Mouse (Mus musculus) neural tube, embryonic 11.5 days (tissue): ENCODE results near the gene Hmgb1. TPM values are rescaled to one million over a fixed set of nuclear protein-coding genes. Genes with fewer than 3 reads are reported as not detected.
A peak's percentile ranks its signal among the peaks of the same experiment; 100 is the strongest.

Source experiments
- ATAC-seq: fragments of 200-750 bp; cut with Nextera tagmentation; 2 replicates; pipeline ENCODE4 v1.8.0; 2017; ENCODE audit warnings: moderate number of reproducible peaks, mild to moderate bottlenecking, moderate TSS enrichment, moderate library complexity; ENCODE audit not compliant: insufficient read depth, low FRiP score, low TSS enrichment
- DNase-seq: peaks from one replicate; pipeline ENCODE4 v3.0.0-alpha.2; 2015; ENCODE audit warnings: low spot score
- H3K27ac ChIP-seq: fragments of 300-500 bp; sonication (generic); 2 replicates; pipeline ENCODE4 v1.5.1; 2014; ENCODE audit warnings: low read depth, mild to moderate bottlenecking, low read length
- H3K27me3 ChIP-seq: fragments of 300-500 bp; sonication (generic); 2 replicates; pipeline ENCODE4 v1.6.1; 2014; ENCODE audit warnings: mild to moderate bottlenecking, low read length, mixed read lengths; ENCODE audit not compliant: control insufficient read depth, insufficient read depth
- H3K36me3 ChIP-seq: fragments of 300-500 bp; sonication (generic); 2 replicates; pipeline ENCODE4 v1.6.1; 2014; ENCODE audit warnings: mild to moderate bottlenecking, low read length, moderate library complexity, mixed read lengths; ENCODE audit not compliant: control insufficient read depth, insufficient read depth
- H3K4me1 ChIP-seq: fragments of 300-500 bp; sonication (generic); 2 replicates; pipeline ENCODE4 v1.6.1; 2014; ENCODE audit warnings: low read length, mixed read lengths; ENCODE audit not compliant: control insufficient read depth, insufficient read depth
- H3K4me2 ChIP-seq: fragments of 300-500 bp; sonication (generic); 2 replicates; pipeline ENCODE4 v1.6.1; 2014; ENCODE audit warnings: low read depth, mild to moderate bottlenecking, moderate library complexity
- H3K4me3 ChIP-seq: fragments of 300-500 bp; sonication (generic); 2 replicates; pipeline ENCODE4 v1.5.1; 2014; ENCODE audit warnings: low read depth, low read length
- H3K9ac ChIP-seq: fragments of 300-500 bp; sonication (generic); 2 replicates; pipeline ENCODE4 v1.6.1; 2014; ENCODE audit warnings: mild to moderate bottlenecking, low read length
- H3K9me3 ChIP-seq: fragments of 300-500 bp; sonication (generic); 2 replicates; pipeline ENCODE4 v1.6.1; 2016; ENCODE audit warnings: low read length; ENCODE audit not compliant: control insufficient read depth
- WGBS: fragments of 180-500 bp; shearing (Covaris S2); extraction: QIAGEN DNeasy Blood & Tissue Kit; methylation state at CpG from one replicate; pipeline ENCODE4 v1.1.7; 2014; 5-methylcytosine and 5-hydroxymethylcytosine counted together
- polyA plus RNA-seq: library from polyadenylated mRNA; unstranded; fragments of >200 nt; fragmentation: Nextera tagmentation; extraction: Ambion mirVana; gene quantifications from 2 replicates; pipeline ENCODE4 v1.2.1, GENCODE M21; 2014

Hmgb1 gene
- polyA plus RNA-seq, 1 experiment from 2014 or later: 1,783 TPM

GRCm38 (mm10) chr5:149215540-149215939, 31.3 kb upstream of the Hmgb1 start:
- Histone ChIP-seq H3K9ac (no peak overlapping the region), H3K27ac (no peak overlapping the region), H3K9me3 (no peaks in the 10 kb centered on the region), H3K27me3 (no peaks in the 10 kb centered on the region), H3K4me1 (no peaks in the 10 kb centered on the region), H3K4me3 (no peak overlapping the region), H3K36me3 (peaks cover 30% of the 10 kb centered on the region), H3K4me2 (no peak overlapping the region)
- ATAC-seq (no peak), DNase-seq (no peak)
- WGBS: 97% methylated on average over 7 of the region's 7 CpGs

DNA sequence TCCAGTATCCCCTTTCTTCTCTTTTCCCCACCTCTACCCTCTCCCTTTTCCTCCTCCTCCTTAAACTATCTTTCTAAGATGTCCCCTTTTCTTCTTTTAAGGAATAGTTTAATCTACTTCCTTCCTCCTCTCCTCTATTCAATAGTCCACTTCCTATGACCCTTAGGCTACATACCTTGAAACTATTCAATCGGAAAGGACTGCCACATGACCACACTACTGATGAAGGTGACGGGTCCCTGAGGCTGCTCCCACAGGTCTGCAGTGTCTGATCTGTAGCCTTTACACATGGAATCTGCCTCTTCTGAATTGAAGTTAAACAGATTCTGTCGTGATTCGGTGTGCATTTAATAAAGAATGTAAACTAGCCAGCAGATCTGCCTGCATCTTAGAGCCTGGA, 28.5 kb upstream of the Hmgb1 start:
- no peak overlapping the region for H3K9ac ChIP-seq
- no peak overlapping the region for H3K4me3 ChIP-seq
- H3K36me3 ChIP-seq: peaks cover 30% of the 10 kb centered on the region
- H3K9me3 ChIP-seq: no peaks in the 10 kb centered on the region
- ATAC-seq: no peak
- no peak for DNase-seq
- no peak overlapping the region for H3K4me2 ChIP-seq
- H3K4me1 ChIP-seq: peaks cover 6% of the 10 kb centered on the region; the same call in 1 of the 2 replicates
- WGBS: 89% methylated on average over 4 of the region's 4 CpGs
- H3K27me3 ChIP-seq: no peaks in the 10 kb centered on the region
- H3K27ac ChIP-seq: no peak overlapping the region

- ATAC-seq (no peak), DNase-seq (no peak)
- Histone ChIP-seq H3K9ac (no peak overlapping the region), H3K4me3 (no peak overlapping the region), H3K4me1 (peaks cover 6% of the 10 kb centered on the region; the same call in 1 of the 2 replicates), H3K27ac (no peak overlapping the region), H3K36me3 (peaks cover 28% of the 10 kb centered on the region), H3K4me2 (no peak overlapping the region), H3K27me3 (no peaks in the 10 kb centered on the region), H3K9me3 (no peaks in the 10 kb centered on the region)
- 86% methylated on average over 4 of the region's 4 CpGs for WGBS
Measured at GRCm38 (mm10) chr5:149211041-149211440, 26.8 kb upstream of the Hmgb1 start.

- peak; percentile 86 for ATAC-seq
- WGBS: 45% methylated on average over 8 of the region's 8 CpGs
Measured at GRCm38 (mm10) chr5:149209328-149209727, 25.0 kb upstream of the Hmgb1 start.

GRCm38 (mm10) chr5:149208776-149209175, 24.5 kb upstream of the Hmgb1 start:
- H3K36me3 ChIP-seq: peaks cover 28% of the 10 kb centered on the region
- no peaks in the 10 kb centered on the region for H3K27me3 ChIP-seq
- no peak overlapping the region for H3K27ac ChIP-seq
- H3K4me2 ChIP-seq: no peak overlapping the region
- H3K4me1 ChIP-seq: peaks cover 9% of the 10 kb centered on the region
- no peak overlapping the region for H3K9ac ChIP-seq
- ATAC-seq (0 out of 2 replicates have a peak, but pooled peaks have one; percentile 28), DNase-seq (no peak)
- H3K9me3 ChIP-seq: no peaks in the 10 kb centered on the region
- no peak overlapping the region for H3K4me3 ChIP-seq
- 86% methylated on average over 7 of the region's 7 CpGs for WGBS

More at GRCm38 (mm10) chr5:149209328-149209727, 25.0 kb upstream of the Hmgb1 start:
- Histone ChIP-seq H3K9me3 (no peaks in the 10 kb centered on the region), H3K4me1 (peaks cover 9% of the 10 kb centered on the region), H3K27me3 (no peaks in the 10 kb centered on the region), H3K4me3 (no peak overlapping the region), H3K9ac (no peak overlapping the region), H3K27ac (no peak overlapping the region), H3K36me3 (peaks cover 28% of the 10 kb centered on the region), H3K4me2 (no peak overlapping the region)
- DNase-seq: peak; percentile 78

DNA sequence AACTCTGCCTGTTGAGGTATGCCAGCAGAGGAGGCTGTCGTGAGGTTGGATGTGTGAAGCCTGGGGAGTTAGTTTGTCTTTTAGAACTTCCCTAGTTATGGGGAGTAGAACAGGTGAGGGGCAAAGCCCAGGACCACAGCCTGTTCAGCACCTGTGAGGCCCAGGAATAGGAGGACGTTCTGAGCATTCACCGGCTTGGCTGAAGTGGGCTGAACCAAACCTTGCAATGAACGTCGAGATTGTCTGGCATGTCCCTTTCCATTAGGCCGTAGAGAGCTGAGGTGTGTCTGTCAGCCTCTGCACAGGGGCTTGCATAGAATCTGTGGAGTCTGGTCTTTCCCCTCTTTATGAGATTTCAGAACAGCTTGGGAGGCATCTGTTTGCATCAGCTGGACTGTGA, 23.4 kb upstream of the Hmgb1 start:
- Histone ChIP-seq H3K4me1 (peaks cover 9% of the 10 kb centered on the region), H3K9me3 (no peaks in the 10 kb centered on the region), H3K4me3 (no peak overlapping the region), H3K27ac (no peak overlapping the region), H3K4me2 (no peak overlapping the region), H3K36me3 (peaks cover 24% of the 10 kb centered on the region), H3K27me3 (no peaks in the 10 kb centered on the region), H3K9ac (no peak overlapping the region)
- DNase-seq (no peak), ATAC-seq (no peak)
- WGBS: 82% methylated on average over 6 of the region's 6 CpGs

- no peak overlapping the region for H3K27ac ChIP-seq
- ATAC-seq (no peak), DNase-seq (no peak)
- H3K27me3 ChIP-seq: no peaks in the 10 kb centered on the region
- H3K36me3 ChIP-seq: peaks cover 22% of the 10 kb centered on the region
- H3K4me1 ChIP-seq: peaks cover 9% of the 10 kb centered on the region
- WGBS: 87% methylated on average over 5 of the region's 5 CpGs
- H3K9ac ChIP-seq: no peak overlapping the region
- H3K9me3 ChIP-seq: no peaks in the 10 kb centered on the region
- no peak overlapping the region for H3K4me2 ChIP-seq
- no peak overlapping the region for H3K4me3 ChIP-seq
Measured at GRCm38 (mm10) chr5:149206286-149206685, 22.0 kb upstream of the Hmgb1 start.

GRCm38 (mm10) chr5:149205265-149205664, 21.0 kb upstream of the Hmgb1 start:
- no peaks in the 10 kb centered on the region for H3K27me3 ChIP-seq
- no peak overlapping the region for H3K4me2 ChIP-seq
- no peak overlapping the region for H3K9ac ChIP-seq
- no peak overlapping the region for H3K4me3 ChIP-seq
- no peak for DNase-seq
- no peak for ATAC-seq
- peaks cover 9% of the 10 kb centered on the region for H3K4me1 ChIP-seq
- H3K9me3 ChIP-seq: no peaks in the 10 kb centered on the region
- WGBS: 80% methylated on average over 8 of the region's 8 CpGs
- H3K27ac ChIP-seq: no peak overlapping the region; the same call in 1 of the 2 replicates
- H3K36me3 ChIP-seq: peaks cover 22% of the 10 kb centered on the region

DNA sequence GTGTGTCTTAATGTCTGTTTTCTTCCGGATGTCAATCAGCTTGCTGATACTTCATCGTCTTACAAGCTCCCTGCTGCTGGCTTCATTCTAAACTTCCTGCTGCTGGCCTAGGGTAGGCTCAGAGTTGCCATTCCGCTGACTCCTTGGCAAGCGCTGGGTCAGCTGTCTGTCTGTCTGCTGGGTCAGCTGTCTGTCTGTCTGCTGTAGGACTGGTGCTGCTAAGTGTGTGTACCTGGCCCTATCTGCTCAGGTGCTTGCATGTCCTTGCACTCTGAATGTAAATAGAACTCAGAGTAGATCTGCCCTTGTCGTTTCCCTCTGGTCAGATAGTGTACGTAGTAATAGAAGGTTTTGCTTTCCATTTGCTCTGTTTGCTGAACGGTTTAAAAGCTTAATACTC, 20.5 kb upstream of the Hmgb1 start:
- Histone ChIP-seq H3K27ac (no peak overlapping the region; the same call in 1 of the 2 replicates), H3K4me3 (no peak overlapping the region), H3K9ac (no peak overlapping the region), H3K27me3 (no peaks in the 10 kb centered on the region), H3K4me2 (no peak overlapping the region), H3K9me3 (no peaks in the 10 kb centered on the region), H3K36me3 (peaks cover 22% of the 10 kb centered on the region), H3K4me1 (peaks cover 9% of the 10 kb centered on the region)
- DNase-seq (no peak), ATAC-seq (no peak)
- WGBS: 94% methylated on average over 7 of the region's 7 CpGs
